9 mouse cellular contexts compared by ENCODE assay signal in the genomic region with DNA sequence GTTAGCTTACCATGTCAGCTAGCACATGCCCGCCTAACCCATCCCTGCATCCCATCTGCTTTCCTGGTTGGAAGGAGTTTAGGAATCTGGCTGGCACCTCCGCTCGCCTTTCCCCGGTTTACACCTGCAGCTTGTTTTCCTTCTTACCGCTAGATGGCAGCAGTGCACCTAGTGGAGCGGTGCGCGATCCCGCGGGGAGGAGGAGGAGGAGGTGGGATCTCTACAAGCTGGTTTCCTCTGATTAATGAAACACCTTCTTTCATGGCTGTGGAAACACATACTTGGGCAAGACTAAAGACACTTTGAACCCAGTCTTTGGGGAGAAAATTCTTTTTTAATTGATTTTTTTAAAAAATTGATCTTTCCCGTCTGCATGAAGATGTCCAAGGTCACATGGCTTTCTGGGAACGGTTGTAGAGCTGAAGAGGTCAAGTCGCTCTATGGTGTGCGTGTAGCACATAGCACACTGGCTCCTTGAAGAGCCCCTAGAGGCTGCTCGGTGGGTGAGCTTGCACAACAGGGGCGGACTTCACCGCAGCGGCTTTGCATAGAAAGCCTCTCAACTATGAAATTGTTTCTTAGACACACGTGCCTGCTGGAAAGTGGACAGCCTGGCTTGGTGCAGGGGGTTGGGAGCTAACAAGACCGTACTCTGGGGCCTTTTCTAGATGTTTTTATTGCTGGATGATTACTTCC. TPM values are rescaled to one million over a fixed set of nuclear protein-coding genes. Genes with fewer than 3 reads are reported as not detected.
DNase-seq lines count a peak whose midpoint lies in the region; ATAC-seq and TF ChIP-seq lines count a peak whose summit lies in the region.
"Had no signal": no experiment of that assay in that cellular context is flagged by ENCODE, and none has a peak within 500 bp of the region (broad histone marks: within the 10 kb centered on the region; RNA-seq: fewer than 3 reads in every experiment).

No protein-coding gene starts in this region.

- peak overlapping the region; percentile 40 for H3K4me2 ChIP-seq in forebrain, embryonic 13.5 days
- peak overlapping the region; percentile 39 for H3K4me2 ChIP-seq in liver, embryonic 16.5 days (ENCODE audit: low read depth, low read length)
- H3K4me2 ChIP-seq in neural tube, embryonic 13.5 days: peak overlapping the region; percentile 45

- no peak overlapping the region for H3K27ac ChIP-seq in forebrain, embryonic 13.5 days
- no peak overlapping the region for H3K27ac ChIP-seq in liver, embryonic 16.5 days (ENCODE audit: low read length)
- no peak overlapping the region for H3K27ac ChIP-seq in neural tube, embryonic 13.5 days (replicated peaks)

- no peak overlapping the region for H3K9ac ChIP-seq in forebrain, embryonic 13.5 days
- H3K9ac ChIP-seq in liver, embryonic 16.5 days (ENCODE audit: low read depth, low read length): no peak overlapping the region
- no peak overlapping the region for H3K9ac ChIP-seq in neural tube, embryonic 13.5 days

- H3K4me3 ChIP-seq in E14TG2a.4 (replicated peaks; ENCODE audit: low read length): peak overlapping the region; percentile 33; the same call in 1 of the 2 replicates
- H3K4me3 ChIP-seq in forebrain, embryonic 13.5 days: peak overlapping the region; percentile 1; the same call in 1 of the 2 replicates
- peak overlapping the region; percentile 16; the same call in 1 of the 2 replicates for H3K4me3 ChIP-seq in liver, embryonic 16.5 days (ENCODE audit: low read depth, low read length)
- peak overlapping the region; percentile 3; the same call in 1 of the 2 replicates for H3K4me3 ChIP-seq in neural tube, embryonic 13.5 days

- 2% methylated on average over 20 of the region's 20 CpGs for WGBS in forebrain, embryonic 13.5 days
- 6% methylated on average over 20 of the region's 20 CpGs for WGBS in liver, embryonic 16.5 days (ENCODE audit: insufficient replicate concordance)
- 3% methylated on average over 20 of the region's 20 CpGs for WGBS in neural tube, embryonic 13.5 days

- intact Hi-C loops in heart, postnatal 10 days (cut with DNase I): loop anchor here (1.0 to 10.0 kb wide), 2 partner anchors 33 to 308 kb away; no protein-coding TSS in a partner anchor

- DNase-seq in c-Kit-positive CD71-positive TER-119-positive erythroid progenitor cells, embryonic 14.5 days (ENCODE audit: low spot score): peak; percentile 58
- DNase-seq in heart, postnatal 10 days: peak; percentile 81 to 85
- peak; percentile 74 to 82 for DNase-seq in kidney, postnatal 4 days
- peak; percentile 47 for DNase-seq in telencephalon, adult 2 months (ENCODE audit: low read depth, low spot score)

- TF ChIP-seq CTCF in E14TG2a.4 (conservative IDR thresholded peaks at IDR 0.05; ENCODE audit: low read length): peak; percentile 68

- peak; percentile 74 for ATAC-seq in forebrain, embryonic 13.5 days
- ATAC-seq in liver, embryonic 16.5 days (ENCODE audit: low read depth): 0 out of 2 replicates have a peak, but pooled peaks have one; percentile 21
- peak; percentile 80 for ATAC-seq in neural tube, embryonic 13.5 days (ENCODE audit: low read depth)

- peaks cover 39% of the 10 kb centered on the region for H3K4me1 ChIP-seq in E14TG2a.4 (replicated peaks; ENCODE audit: low read depth, low read length)
- peaks cover 5% of the 10 kb centered on the region; the same call in 1 of the 2 replicates for H3K4me1 ChIP-seq in forebrain, embryonic 13.5 days
- 0 out of 2 replicates have a peak, but pooled peaks cover 2% of the 10 kb centered on the region for H3K4me1 ChIP-seq in liver, embryonic 16.5 days (ENCODE audit: control insufficient read depth, low read depth, low read length)
- peaks cover 10% of the 10 kb centered on the region for H3K4me1 ChIP-seq in neural tube, embryonic 13.5 days (replicated peaks)

- peaks cover 53% of the 10 kb centered on the region for H3K27me3 ChIP-seq in E14TG2a.4 (ENCODE audit: insufficient read depth, low read length)
- H3K27me3 ChIP-seq in forebrain, embryonic 13.5 days: peaks cover 45% of the 10 kb centered on the region
- peaks cover 5% of the 10 kb centered on the region; the same call in 1 of the 2 replicates for H3K27me3 ChIP-seq in liver, embryonic 16.5 days (ENCODE audit: control insufficient read depth, insufficient read depth, low read depth, low read length)
- H3K27me3 ChIP-seq in neural tube, embryonic 13.5 days: peaks cover 42% of the 10 kb centered on the region

- H3K9me3 ChIP-seq in E14TG2a.4 (ENCODE audit: low read length): no peaks in the 10 kb centered on the region
- no peaks in the 10 kb centered on the region for H3K9me3 ChIP-seq in forebrain, embryonic 13.5 days (replicated peaks)
- no peaks in the 10 kb centered on the region for H3K9me3 ChIP-seq in liver, embryonic 16.5 days (replicated peaks; ENCODE audit: control insufficient read depth, low read length)
- H3K9me3 ChIP-seq in neural tube, embryonic 13.5 days: no peaks in the 10 kb centered on the region

- no peaks in the 10 kb centered on the region for H3K36me3 ChIP-seq in E14TG2a.4 (ENCODE audit: insufficient read depth, low read length)
- no peaks in the 10 kb centered on the region for H3K36me3 ChIP-seq in forebrain, embryonic 13.5 days (ENCODE audit: poor library complexity, severe bottlenecking)
- H3K36me3 ChIP-seq in liver, embryonic 16.5 days (ENCODE audit: control insufficient read depth, insufficient read depth): no peaks in the 10 kb centered on the region
- H3K36me3 ChIP-seq in neural tube, embryonic 13.5 days: no peaks in the 10 kb centered on the region

RNA-seq across cellular contexts. Expression of a gene that starts 17.5 kb away (rescaled TPM):
- not detected in 2 replicates for polyA plus RNA-seq in forebrain, embryonic 13.5 days (2015; fragmentation: Nextera tagmentation; extraction: Ambion mirVana)
- not detected for total RNA-seq in heart, postnatal 10 days (2021)
- not detected in 2 replicates for polyA plus RNA-seq in liver, embryonic 16.5 days (2015; fragmentation: Nextera tagmentation; extraction: Ambion mirVana)
- not detected in 2 replicates for polyA plus RNA-seq in neural tube, embryonic 13.5 days (2015; fragmentation: Nextera tagmentation; extraction: Ambion mirVana)
- polyA plus RNA-seq: frontal cortex, adult 2 months had no signal

RNA-seq across cellular contexts. Expression of a gene that starts 23.2 kb away (rescaled TPM):
- 6.4 and 8.0 TPM in 2 replicates for polyA plus RNA-seq in forebrain, embryonic 13.5 days (2015; fragmentation: Nextera tagmentation; extraction: Ambion mirVana)
- 1 to 10 TPM; 3.8 to 5.3 TPM for total RNA-seq in heart, postnatal 10 days (2021)
- polyA plus RNA-seq in liver, embryonic 16.5 days (2015; fragmentation: Nextera tagmentation; extraction: Ambion mirVana): 1.6 and 1.9 TPM in 2 replicates
- 4.2 and 5.7 TPM in 2 replicates for polyA plus RNA-seq in neural tube, embryonic 13.5 days (2015; fragmentation: Nextera tagmentation; extraction: Ambion mirVana)

Comparison
In these comparisons a context has a peak if more than half of its experiments do, and no peak if none do; other contexts are left out.
1. ATAC-seq: peak in every context shown above with its lines; median percentile 80 in neural tube, embryonic 13.5 days; 74 in forebrain, embryonic 13.5 days; 21 in liver, embryonic 16.5 days.